Mouse (Mus musculus): ENCODE data around the gene Metap1d.

Metap1d gene

DNA sequence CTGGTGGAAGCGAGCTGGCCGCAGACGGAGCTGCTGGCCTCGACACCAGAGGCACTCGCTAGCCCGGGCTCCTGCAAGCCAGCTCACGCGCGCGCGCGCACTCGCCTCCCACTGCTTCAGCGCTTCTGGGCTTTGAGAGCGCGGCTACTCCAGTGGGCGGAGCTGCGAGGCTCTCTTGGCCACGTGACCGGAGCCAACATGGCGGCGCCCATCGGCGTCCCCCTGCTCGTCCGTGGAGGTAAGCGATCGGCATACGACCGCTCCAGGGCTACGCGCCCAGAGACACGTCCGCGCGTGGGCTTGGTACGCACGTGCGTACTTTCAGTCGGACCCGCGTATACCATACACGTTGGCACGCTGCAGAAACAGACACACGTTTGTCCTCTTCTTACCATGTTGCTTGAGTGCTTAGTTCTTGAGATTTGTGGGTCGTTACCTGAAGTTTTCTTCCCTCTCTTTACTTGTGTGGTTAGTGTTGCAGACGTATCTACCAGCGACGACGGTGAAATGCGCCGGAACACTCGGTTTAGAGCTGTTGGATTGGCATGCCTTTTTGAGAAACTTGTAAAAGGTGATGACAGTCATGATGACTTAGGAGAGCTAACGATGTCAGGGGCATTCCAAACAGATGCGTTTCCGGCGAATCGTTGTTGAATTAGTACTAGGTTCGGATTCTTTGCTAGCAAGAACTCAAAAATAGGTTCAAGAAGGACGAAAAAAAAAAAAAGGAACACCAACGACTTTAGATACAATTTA, at the start of gene Metap1d:
TSS of gene Metap1d (plus strand) at position 116 of the 756 bp plus-strand sequence.
- DNase-seq = peak; percentile 95

DNA sequence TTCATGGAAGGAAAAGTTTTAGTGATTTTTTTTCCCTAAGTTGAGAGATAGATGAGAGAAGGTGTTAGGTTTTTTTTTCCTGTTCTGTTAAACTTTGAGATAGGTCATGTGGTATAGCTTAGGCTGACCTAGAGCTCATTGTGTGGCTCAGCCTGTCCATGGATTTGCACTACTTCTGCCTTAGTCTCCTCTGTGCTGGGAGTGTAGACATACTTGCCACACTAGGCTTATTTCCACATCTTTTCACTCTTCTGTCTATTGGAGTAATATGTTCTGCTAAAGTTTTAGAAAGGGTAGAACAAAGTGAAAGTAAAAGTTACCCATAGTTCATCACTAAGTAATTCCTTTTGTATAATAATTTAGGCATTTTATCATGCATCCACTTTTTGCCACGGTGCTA, 47.5 kb upstream of the Metap1d start:
- DNase-seq = no peak

DNA sequence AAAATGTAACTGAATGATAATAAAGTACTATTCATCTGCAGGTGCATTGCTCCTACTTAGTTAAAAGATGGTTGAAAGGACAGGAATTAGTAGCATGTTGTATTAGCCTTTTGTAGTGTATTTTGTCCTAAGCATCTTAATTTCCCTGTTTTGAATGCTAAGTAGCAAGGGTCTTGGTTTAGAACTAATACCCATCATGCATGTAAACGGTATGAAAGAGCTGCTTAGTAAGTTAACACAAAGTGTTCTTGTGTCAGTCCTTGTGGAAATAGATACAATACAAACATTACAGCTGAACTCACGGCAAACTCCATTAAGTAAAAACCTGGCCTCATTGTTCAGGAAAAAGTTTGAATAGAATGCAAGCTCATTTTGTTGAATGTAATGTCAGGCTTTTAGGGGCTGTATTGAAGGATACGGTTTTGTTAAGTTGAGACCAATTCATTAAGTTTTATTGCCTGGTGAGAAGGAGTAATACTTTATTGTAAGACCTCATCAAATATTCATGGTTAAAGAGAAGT, 34.3 kb upstream of the Metap1d start:
- DNase-seq = no peak

DNA sequence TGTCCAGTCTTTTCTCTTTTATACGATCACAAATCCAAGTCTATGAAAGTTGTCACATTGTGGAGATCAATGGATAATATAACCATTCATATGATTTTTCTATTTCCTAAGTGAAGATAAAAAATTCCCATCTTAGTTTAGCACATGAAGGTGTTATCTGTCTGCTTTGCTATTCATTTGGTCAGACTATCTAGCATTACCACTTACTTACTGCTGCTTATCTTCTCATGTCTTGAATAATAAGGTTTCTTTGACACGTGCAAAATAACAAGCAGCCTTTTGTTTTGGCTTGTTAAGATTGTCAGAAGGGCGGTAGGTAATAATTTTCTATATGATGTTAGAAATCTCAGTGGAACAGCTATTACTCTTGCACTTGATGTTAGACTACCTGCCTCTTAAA, 33.7 kb upstream of the Metap1d start:
- no peak for DNase-seq

DNA sequence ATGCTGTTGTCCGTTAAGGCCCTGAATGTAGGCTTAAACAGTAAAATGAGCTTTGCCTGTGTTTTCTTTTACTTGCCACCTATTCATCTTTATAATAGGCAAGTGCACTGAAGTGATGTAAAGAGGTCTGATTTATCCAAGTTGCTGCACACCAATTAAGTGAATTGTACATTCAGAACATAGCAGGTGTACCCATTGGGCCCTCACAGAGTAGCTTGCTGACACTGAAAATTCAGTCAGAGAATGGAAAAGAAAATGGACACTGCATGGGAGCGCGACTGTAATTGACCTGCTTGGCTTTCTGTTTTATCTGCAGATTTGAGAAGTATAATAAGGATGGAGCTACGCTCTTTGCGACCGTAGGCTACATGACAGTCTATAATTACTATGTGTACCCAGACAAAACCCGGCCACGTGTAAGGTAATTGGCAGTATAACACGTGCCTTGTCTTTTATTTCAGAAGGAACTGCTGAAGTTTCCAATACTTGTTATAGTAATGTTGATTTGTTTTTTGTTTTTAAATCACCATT, 32.1 kb upstream of the Metap1d start:
- no peak for DNase-seq

DNA sequence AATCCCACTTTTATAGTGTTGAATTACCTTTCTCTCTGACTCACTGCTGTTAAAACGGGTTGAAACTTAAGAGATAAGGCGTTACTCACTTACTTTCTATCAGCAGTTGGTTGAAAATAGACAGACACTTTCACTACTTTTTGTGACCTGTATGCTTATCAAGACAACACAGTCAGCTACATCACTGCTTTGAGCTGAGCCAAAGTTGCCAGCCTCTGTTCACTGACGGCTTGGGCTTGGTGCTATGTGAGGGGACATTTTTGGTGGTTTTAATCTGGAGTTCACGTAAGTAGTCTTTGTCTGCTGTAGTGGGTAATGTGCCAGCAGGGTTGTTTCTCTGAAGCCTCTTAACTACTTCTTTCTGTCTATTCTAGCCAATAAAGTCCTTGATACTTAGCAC, 28.5 kb upstream of the Metap1d start:
- no peak for DNase-seq

DNA sequence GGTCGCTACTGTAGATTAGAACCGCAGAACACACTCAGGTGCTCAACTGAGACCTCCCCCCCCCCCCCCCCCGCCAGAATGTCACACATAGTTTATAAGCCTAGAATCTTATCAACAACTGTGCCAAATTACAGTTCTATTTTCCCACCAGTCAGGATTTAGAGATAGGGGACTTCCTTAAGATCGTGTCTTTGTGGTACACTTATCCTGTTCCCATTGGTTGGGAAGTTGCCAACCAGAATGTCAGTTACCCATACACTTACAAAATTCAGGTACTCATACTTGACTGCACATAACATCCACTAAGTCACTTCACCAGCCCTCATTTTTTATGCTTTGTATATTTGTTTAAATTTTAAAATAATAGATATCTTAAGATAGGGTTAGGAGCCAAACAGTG, 17.6 kb upstream of the Metap1d start:
- DNase-seq = no peak

DNA sequence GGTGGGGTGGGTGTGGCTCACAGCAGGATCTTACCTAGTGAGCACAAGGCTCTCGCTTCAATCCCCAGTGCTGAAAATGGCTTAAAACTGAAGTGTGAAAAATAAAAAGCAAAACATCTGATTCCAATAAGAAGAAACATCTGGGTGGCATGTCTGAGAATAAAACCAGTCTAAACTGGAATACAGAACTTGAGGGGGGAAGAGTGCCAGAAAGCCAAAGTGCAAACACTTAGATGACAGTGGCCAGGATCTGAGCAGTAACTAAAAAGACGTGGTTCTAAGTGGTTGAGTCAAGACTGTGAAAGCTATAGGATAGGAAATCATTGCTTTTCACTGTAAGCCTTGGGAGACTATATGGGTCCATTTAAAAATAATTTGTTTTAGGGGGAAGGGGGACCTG, 9.7 kb upstream of the Metap1d start:
- no peak for DNase-seq

DNA sequence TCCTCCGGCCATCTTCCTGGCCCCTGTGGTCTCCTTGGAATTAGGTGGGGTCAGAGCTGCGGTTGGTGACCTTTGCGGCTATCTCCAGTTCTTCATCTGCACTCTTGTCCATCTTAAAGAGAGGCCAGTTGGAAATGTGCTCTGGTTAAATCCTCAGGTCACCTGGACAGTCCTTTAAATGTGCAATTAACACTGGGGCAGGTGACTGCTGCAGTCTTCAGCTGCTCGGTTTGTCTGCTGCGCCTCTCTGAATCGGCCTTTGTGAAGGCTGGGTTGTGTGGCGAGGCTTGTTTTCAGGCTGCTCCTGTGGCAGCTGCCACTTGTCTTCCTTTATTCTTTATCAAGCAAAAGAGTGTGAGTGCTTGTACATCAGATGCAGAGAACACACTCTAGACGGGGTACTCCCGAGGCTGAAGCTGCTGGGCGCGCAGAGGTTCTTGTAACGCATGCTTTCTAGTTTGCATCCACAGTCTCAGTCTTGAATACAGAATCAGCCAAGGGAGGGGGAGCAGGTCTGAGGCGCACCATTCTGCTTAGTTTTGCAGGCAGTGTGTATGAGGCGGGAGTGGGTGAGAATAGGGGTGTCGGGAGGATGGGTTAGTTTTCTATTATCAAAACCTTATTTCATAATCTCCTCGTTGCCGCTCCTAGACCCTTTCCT, 7.4 kb upstream of the Metap1d start:
- DNase-seq = no peak

DNA sequence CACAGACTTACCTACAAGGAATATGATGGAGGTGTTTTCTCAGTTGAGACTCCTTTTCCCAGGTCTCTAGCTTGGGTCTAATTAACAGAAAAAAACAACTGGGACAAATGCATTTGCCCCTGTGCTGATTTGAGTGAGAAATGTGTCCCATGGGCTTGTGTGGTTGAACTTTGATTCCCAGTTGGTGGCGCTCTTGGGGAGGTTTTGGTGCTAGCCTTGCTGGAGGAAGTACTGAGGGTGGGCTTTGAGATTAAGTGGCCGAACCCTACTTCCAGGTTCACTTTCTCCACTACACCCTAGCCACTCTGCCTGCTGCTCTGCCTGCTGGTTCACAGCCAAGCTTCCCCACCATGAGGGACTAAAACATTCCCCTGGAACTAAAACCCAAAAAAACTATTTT, 3.5 kb upstream of the Metap1d start:
- no peak for DNase-seq

DNA sequence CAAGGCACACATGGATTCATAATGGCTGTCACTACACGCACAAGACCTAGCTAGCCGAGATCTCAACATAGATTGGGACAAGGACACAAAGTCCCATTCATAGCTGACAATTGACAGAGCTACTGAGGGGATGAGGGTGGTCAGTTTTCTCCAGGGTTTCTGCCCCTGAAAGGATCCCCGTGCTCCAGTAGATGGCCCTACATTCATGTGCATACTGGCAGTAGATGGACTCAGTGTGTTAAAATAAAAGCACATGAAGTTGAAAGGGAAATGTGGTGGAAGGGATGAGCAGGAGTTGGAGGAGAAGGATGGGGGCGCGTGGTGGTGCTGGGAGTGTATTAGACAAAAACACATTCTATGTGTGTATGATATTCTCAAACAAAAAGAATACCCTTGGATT, 1.3 kb upstream of the Metap1d start:
- no peak for DNase-seq

DNA sequence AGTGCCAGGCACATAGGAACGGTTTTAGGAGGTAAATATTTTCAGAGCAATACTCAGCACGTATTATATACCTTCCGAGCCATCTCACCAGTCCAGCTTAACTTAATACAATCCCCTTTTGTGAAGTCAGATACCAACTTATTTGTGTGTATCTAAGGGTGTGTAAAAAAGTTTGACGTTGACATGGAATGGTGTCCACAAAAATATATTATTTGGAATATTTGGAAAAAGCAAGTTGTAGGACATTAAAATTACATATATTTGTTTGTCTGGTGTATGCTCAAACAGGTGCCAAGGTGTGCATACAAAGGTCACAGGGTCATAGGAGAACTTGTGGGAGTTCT, 813 bp downstream of the Metap1d start:
- DNase-seq = no peak

DNA sequence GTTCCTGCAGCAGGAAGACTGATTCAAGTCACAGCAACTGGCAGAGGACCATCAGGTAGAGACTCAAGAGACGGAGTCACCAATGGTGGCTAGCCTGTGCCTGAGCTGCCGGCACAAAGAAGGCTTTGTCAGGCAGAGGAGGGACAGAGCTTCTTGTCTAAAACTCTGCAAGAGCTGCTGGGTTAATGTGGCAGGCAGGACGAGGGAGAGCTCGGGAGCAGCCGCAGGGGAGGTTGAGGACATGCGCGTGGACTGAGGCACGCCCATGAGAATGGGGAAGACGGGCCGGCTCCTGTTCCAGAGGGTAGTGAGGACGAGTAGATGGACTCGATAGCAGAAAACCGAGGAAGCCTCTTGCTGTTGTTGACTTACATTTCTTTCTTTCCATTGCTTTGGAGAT, 5.5 kb downstream of the Metap1d start:
- DNase-seq = no peak

DNA sequence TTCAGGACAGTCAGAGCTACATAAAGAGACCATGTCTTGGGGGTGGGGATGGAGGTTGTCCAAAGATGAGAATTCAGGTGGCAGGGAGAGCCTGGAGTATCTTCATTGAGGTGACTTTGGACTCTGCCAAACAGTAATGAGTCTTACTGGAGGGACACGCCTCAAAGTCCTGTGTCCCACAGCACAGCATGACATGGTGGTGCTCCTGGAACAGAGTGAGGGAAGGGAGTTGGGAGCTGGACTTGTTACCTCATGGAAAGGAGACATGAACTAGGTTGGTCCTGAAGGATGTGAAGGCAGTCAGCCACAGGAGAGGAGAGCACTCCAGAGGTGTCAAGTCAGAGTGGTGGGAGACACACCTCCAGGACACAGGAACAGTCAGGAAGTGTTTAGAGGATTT, 6.6 kb downstream of the Metap1d start:
- DNase-seq = no peak

DNA sequence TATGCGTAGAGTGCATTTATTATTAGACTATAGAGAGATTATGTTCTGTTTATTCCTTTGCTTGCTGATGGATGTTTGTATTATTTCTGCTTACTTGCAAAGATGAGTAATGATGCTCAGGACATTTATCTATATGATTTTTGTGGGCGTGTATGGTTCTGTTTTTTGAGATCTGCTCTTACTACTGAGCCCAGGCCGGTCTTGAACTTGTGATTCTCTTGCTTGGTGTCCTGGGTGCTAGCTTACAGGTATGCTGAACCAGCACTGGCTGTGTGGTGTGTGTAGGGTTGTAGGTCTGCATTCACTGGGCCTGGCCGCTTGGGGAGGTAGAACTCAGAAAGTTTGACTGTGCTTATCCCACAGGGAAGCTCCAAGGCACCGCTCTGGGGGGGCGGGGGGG, 8.1 kb downstream of the Metap1d start:
- DNase-seq = no peak

DNA sequence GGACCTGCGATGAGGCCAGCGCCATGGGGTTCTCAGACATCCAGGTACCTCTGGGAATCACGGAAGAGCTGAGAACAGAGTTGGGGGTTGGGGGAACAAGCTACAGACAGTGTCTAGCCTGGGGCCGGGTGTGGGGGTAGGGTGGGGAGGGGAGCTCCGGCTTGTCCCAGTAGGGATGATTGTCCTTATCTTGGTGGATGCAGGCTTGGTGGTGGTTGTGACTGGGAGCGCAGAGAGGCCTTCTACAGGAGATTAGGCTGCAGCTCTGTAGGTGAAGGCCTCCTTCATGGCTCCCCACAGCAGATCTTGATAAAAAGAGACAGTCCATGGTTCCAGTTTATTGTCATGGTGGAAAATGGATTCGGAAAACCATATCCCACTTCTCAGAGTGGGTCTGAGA, 8.5 kb downstream of the Metap1d start:
- DNase-seq = no peak

DNA sequence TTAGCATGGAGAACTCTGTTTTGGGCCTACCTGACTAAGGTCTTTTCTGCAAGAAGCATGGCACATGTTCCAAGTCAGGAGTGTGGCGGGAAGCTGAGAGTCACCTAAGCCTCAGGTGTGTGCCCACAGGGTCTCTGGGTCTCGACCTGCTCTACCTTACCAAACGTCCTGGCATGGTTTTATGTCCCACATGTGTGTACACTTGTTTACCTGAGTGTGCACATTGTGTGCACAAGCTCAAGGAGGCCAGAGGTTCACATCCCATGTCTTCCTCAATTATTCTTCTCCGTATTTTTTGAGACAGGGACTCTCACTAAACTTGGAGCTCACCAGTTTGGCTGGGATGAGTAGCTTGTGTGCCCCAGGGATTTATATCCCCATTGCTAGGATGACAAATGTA, 9.0 kb downstream of the Metap1d start:
- no peak for DNase-seq

DNA sequence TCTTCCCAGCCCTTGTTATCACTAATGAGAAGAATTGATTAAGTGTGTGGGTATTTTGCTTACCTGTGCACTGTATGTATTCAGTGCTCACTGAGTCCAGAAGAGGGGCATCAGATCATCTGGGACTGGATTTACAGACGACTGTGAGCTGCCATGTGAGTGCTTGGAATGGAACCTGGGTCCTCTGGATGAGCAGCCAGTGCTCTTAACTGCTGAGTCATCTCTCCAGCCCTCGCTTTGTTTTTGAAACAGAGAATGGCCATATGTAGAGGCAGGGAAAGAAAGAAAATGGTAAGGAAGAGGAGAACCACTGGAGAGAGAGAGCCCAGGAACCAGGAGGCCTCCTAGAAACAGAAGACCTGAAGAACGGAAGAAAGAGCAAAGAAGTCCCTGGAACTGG, 9.5 kb downstream of the Metap1d start:
- DNase-seq = no peak

DNA sequence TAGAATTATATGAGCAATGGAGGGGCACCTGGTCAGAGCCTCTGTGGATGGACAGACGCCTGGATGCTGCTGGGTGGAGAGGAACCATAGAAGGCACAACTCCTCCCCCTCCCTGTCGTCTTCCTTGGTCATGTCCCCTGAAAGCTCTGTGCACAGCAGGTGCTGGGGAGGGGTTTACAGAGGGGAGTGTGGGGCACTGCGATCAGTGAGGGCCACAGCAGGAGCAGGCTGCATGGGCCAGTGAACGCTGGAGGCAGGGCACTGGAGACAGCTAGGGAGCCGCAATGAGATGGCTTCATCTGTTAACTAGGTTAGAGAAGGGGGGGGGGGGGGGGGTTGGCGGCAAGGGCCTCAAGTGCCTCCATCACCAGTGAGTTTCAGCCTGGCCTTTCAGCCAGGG, 13.0 kb downstream of the Metap1d start:
- DNase-seq = no peak

DNA sequence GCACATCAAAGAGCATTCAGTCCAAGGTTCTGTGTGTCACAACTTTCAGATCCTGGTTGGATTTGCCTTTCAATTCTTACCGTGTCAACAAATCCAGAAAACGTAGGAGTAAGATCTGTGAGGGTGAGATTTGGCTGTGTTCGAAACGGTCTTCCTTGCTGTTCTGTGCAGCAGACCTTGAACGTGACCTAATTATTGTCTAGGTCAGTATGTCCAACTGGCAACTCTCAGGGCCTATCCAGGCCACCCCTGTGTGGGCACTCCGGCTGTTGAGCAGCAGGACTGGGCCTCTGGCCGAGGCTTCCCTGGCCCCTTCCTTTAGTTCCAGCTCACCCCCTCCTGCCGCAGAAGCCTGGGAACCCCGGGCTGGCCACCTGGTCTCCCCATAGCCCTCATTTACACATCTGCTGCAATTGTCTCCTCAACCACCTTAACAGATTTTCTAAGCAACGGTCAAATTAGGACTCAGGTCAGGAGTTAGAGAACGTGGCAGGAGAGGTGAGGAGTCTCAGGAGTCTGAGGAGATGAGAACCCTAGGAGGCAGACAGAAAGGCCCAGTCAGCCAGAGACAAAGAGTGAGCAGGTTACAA, 13.9 kb downstream of the Metap1d start:
- peak; percentile 16 for DNase-seq

DNA sequence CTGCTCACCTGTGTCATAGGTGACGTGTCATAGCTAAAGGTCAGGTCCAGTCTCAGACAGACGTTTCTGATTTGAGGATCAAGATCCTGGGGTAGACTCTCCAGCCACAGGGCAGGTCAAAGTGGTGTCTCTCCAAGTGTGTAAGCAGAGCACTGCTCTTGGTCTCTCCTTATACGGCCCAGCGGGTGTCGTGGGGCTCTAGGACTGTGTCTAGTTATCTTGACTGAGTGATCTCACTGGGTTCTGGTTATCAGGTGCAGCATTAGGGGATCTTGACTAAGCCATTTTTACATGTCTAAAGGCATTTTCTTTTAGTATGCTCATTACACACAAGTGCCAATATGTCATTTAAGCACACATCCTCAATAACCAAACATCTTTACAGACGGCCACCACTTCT, 18.0 kb downstream of the Metap1d start:
- DNase-seq = no peak

DNA sequence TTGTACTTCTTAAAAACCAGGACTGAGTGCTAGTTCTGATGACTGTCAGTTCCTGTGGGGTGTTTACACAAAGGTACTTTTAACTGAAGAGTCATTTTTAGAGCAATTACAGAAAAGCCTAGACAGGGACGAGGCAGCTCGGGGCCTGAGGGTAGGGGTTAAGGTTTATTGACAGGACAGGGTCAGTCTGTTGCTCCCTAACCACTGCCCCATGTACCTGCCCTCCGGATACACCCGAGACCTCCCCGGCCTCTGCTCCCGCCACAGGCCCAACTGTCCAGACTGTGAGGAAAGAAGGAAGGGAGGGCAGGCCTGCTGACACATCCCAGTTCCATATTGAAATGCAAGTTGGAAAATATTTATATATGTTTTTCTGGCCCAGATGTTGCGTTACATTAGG, 20.8 kb downstream of the Metap1d start:
- DNase-seq = no peak

DNA sequence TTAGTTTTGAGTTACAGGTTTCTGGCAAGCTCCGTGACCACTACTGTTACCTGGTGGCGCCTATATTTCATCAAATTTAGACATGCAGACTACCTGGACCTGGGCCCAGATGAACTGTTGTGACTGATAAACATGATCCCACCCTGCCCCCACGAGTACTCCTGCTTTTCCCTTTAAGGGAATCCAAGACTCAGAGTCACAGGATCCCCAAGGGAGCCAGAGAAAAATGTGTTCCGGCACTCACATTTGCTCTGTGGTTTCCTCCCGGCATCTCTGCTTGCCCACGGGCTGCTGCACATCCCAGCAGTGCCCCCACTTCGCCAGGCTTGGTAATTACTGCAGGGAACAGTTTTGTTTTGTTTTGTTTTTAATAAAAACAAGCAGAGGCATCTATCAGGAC, 21.3 kb downstream of the Metap1d start:
- no peak for DNase-seq

DNA sequence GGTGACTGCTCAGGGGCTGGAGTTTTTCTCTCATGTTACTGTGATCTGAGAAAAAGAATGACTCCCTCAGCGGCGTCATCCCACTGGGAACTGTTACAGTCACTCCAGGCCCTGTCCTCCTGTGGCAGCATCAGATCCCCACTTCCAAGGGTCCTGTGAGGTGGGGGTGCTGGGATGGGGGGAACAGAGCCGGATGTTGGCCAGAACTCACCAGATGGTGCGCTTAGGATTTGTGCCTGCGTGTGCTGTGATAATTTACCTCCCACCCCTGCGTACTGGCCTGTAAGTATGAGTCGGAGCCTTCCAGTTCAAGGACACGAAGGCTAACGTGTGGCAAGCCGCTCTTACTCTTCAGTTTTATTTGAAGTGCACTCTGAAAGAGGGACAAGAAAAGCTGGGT, 22.2 kb downstream of the Metap1d start:
- no peak for DNase-seq

Data from kidney, adult 18-20 months (tissue).